Mouse (Mus musculus) bone marrow, adult 2 months (tissue): ENCODE results near the gene Ppip5k1.

ENCODE experiments used
- CTCF ChIP-seq: fragments of 200-500 bp; IDR thresholded peaks from 2 replicates; pipeline ENCODE4 v1.5.1; 2011; ENCODE audit warnings: low read length, control low read depth; ENCODE audit not compliant: control insufficient read depth, insufficient read depth
- POLR2A ChIP-seq: fragments of 200-500 bp; IDR thresholded peaks from 2 replicates; pipeline ENCODE4 v1.6.1; 2011; ENCODE audit warnings: low read depth, mild to moderate bottlenecking, control low read depth, low read length, borderline replicate concordance; ENCODE audit not compliant: control insufficient read depth

GRCm38 (mm10) chr2:121292316-121293013 lies 62.7 kb downstream of the Ppip5k1 start:
- TF ChIP-seq CTCF (no peak), POLR2A (no peak)
